Mouse (Mus musculus) T-cell, adult 2 months (primary cell): ENCODE data around the gene Prss37.

Source experiments
- DNase-seq: peaks from one replicate; pipeline ENCODE4 v3.0.0; 2022; ENCODE audit warnings: low spot score

The Prss37 gene

GRCm38 (mm10) chr6:40519408-40519807 lies at the start of gene Prss37:
Gene Prss37, minus strand, starts transcription at chr6:40519508.
- no peak for DNase-seq

GRCm38 (mm10) chr6:40554950-40555349 lies 35.6 kb upstream of the Prss37 start, which contains the start of gene Olfr461:
Gene Olfr461, minus strand, starts transcription at chr6:40555050.
- DNase-seq = no peak

- DNase-seq = no peak
Observed at GRCm38 (mm10) chr6:40544690-40545089, 25.4 kb upstream of the Prss37 start.

- no peak for DNase-seq
Observed at GRCm38 (mm10) chr6:40493229-40493628, 26.1 kb downstream of the Prss37 start, which contains the start of gene Tas2r108. Gene Tas2r108, plus strand, starts transcription at chr6:40493529.

- DNase-seq = no peak
Observed at GRCm38 (mm10) chr6:40490933-40491332, 28.4 kb downstream of the Prss37 start, which contains the start of gene Tas2r137. Gene Tas2r137, plus strand, starts transcription at chr6:40491233.

GRCm38 (mm10) chr6:40482318-40482717 lies 37.0 kb downstream of the Prss37 start:
- no peak for DNase-seq

- no peak for DNase-seq
Observed at GRCm38 (mm10) chr6:40479705-40480104, 39.6 kb downstream of the Prss37 start.

- DNase-seq = no peak
Observed at GRCm38 (mm10) chr6:40476132-40476531, 43.2 kb downstream of the Prss37 start.

- peak; percentile 5 for DNase-seq
Observed at GRCm38 (mm10) chr6:40471720-40472010, 47.6 kb downstream of the Prss37 start.

GRCm38 (mm10) chr6:40470916-40471719 lies 48.2 kb downstream of the Prss37 start, which contains the start of gene Ssbp1:
Gene Ssbp1, plus strand, starts transcription at chr6:40471352.
- peak; percentile 94 for DNase-seq

GRCm38 (mm10) chr6:40465710-40466109 lies 53.6 kb downstream of the Prss37 start:
- no peak for DNase-seq
